Mouse (Mus musculus): Measurements from ENCODE around the gene Zfp651.

DNA sequence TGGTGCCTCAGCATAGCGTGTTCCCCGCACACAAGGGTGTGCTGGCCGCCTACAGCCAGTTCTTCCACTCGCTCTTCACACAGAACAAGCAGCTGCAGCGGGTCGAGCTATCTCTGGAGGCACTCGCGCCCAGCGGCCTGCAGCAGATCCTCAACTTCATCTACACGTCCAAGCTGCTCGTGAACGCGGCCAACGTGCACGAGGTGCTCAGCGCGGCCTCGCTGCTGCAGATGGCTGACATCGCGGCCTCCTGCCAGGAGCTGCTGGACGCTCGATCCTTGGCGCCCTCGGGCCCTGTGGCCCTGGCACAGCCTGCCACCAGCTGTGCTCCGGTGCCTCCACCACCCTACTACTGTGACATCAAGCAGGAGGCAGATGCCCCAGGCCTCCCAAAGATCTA lies 3.6 kb downstream of the Zfp651 start:
- TF ChIP-seq POLR2A (IDR thresholded peaks at IDR 0.05; ENCODE audit: insufficient read depth, low read depth, low read length) (no peak), CTCF (IDR thresholded peaks at IDR 0.05; ENCODE audit: insufficient read depth, low read depth, low read length) (no peak)
